Mouse (Mus musculus): ENCODE results near the gene Atxn10. TPM values are rescaled to one million over a fixed set of nuclear protein-coding genes. Genes with fewer than 3 reads are reported as not detected.

Gene Atxn10
- polyA plus RNA-seq, 1 experiment from 2014 or later, result 529 TPM

GRCm38 (mm10) chr15:85494163-85494621 lies 158.1 kb downstream of the Atxn10 start:
- H3K27ac ChIP-seq, result peak overlapping the region; percentile 60
- no peak overlapping the region for H3K9ac ChIP-seq
- no peaks in the 10 kb centered on the region for H3K27me3 ChIP-seq (replicated peaks)
- peak; percentile 57 for ATAC-seq (replicated peaks)
- H3K36me3 ChIP-seq (replicated peaks), result no peaks in the 10 kb centered on the region
- no peak overlapping the region for H3K4me3 ChIP-seq
- H3K4me1 ChIP-seq, result peaks cover 32% of the 10 kb centered on the region
- H3K4me2 ChIP-seq, result 0 out of 2 replicates have a peak overlapping the region, but pooled peaks have one; percentile 9
- WGBS, result 7% methylated on average over 11 of the region's 11 CpGs
- no peaks in the 10 kb centered on the region for H3K9me3 ChIP-seq

- no peaks in the 10 kb centered on the region for H3K9me3 ChIP-seq
- H3K9ac ChIP-seq, result no peak overlapping the region
- no peak overlapping the region for H3K4me2 ChIP-seq
- no peaks in the 10 kb centered on the region for H3K27me3 ChIP-seq (replicated peaks)
- 66% methylated on average over 4 of the region's 4 CpGs for WGBS
- H3K27ac ChIP-seq, result peak overlapping the region; percentile 34
- no peak overlapping the region for H3K4me3 ChIP-seq
- H3K4me1 ChIP-seq, result peaks cover 26% of the 10 kb centered on the region
- no peak for ATAC-seq (replicated peaks)
- no peaks in the 10 kb centered on the region for H3K36me3 ChIP-seq (replicated peaks)
These were observed 161.5 kb downstream of the Atxn10 start for GRCm38 (mm10) chr15:85497548-85497947.

- H3K4me3 ChIP-seq, result no peak overlapping the region
- peaks cover 26% of the 10 kb centered on the region for H3K4me1 ChIP-seq
- WGBS, result 6% methylated on average over 10 of the region's 10 CpGs
- H3K4me2 ChIP-seq, result no peak overlapping the region
- H3K9ac ChIP-seq, result no peak overlapping the region
- H3K27me3 ChIP-seq (replicated peaks), result no peaks in the 10 kb centered on the region
- H3K9me3 ChIP-seq, result no peaks in the 10 kb centered on the region
- no peaks in the 10 kb centered on the region for H3K36me3 ChIP-seq (replicated peaks)
- ATAC-seq (replicated peaks), result peak; percentile 34; the same call in 1 of the 2 replicates
- H3K27ac ChIP-seq, result peak overlapping the region; percentile 34; the same call in 1 of the 2 replicates
These were observed 162.0 kb downstream of the Atxn10 start for GRCm38 (mm10) chr15:85497981-85498475.

GRCm38 (mm10) chr15:85500267-85500666 lies 164.2 kb downstream of the Atxn10 start:
- Histone ChIP-seq H3K4me2 (no peak overlapping the region), H3K9ac (no peak overlapping the region), H3K4me1 (peaks cover 10% of the 10 kb centered on the region; the same call in 1 of the 2 replicates), H3K27ac (no peak overlapping the region), H3K4me3 (no peak overlapping the region), H3K9me3 (no peaks in the 10 kb centered on the region), H3K27me3 (replicated peaks) (no peaks in the 10 kb centered on the region), H3K36me3 (replicated peaks) (no peaks in the 10 kb centered on the region)
- no peak for ATAC-seq (replicated peaks)
- WGBS, result 90% methylated on average over 10 of the region's 10 CpGs

- Histone ChIP-seq H3K27ac (no peak within 1 kb of the TSS), H3K36me3 (replicated peaks) (no peaks in the 10 kb centered on the region), H3K27me3 (replicated peaks) (no peaks in the 10 kb centered on the region), H3K4me2 (no peak within 1 kb of the TSS), H3K4me3 (no peak within 1 kb of the TSS), H3K4me1 (peaks cover 13% of the 10 kb centered on the region), H3K9ac (no peak within 1 kb of the TSS), H3K9me3 (no peaks in the 10 kb centered on the region)
- WGBS, result 84% methylated on average over 8 of the region's 8 CpGs
- no peak for ATAC-seq (replicated peaks)
These were observed 167.1 kb downstream of the Atxn10 start, which contains the start of gene 7530416G11Rik for GRCm38 (mm10) chr15:85503127-85503526. Gene 7530416G11Rik (minus strand): TSS chr15:85503227.

- Histone ChIP-seq H3K4me1 (peaks cover 11% of the 10 kb centered on the region), H3K9ac (no peak overlapping the region), H3K27ac (0 out of 2 replicates have a peak overlapping the region, but pooled peaks have one; percentile 8), H3K4me3 (no peak overlapping the region), H3K27me3 (replicated peaks) (no peaks in the 10 kb centered on the region), H3K9me3 (no peaks in the 10 kb centered on the region), H3K36me3 (replicated peaks) (no peaks in the 10 kb centered on the region), H3K4me2 (no peak overlapping the region)
- ATAC-seq (replicated peaks), result peak; percentile 51; the same call in 1 of the 2 replicates
- WGBS, result 50% methylated on average over 14 of the region's 14 CpGs
These were observed 169.3 kb downstream of the Atxn10 start for GRCm38 (mm10) chr15:85505118-85505925.

- no peak for ATAC-seq (replicated peaks)
- Histone ChIP-seq H3K27ac (no peak overlapping the region), H3K4me3 (no peak overlapping the region), H3K27me3 (replicated peaks) (no peaks in the 10 kb centered on the region), H3K9me3 (no peaks in the 10 kb centered on the region), H3K4me2 (no peak overlapping the region), H3K36me3 (replicated peaks) (no peaks in the 10 kb centered on the region), H3K4me1 (peaks cover 11% of the 10 kb centered on the region), H3K9ac (no peak overlapping the region)
- WGBS, result 71% methylated on average over 1 of the region's 1 CpGs
These were observed 170.6 kb downstream of the Atxn10 start for GRCm38 (mm10) chr15:85506680-85507079.

GRCm38 (mm10) chr15:85507370-85508014 lies 171.4 kb downstream of the Atxn10 start:
- Histone ChIP-seq H3K4me3 (no peak overlapping the region), H3K36me3 (replicated peaks) (no peaks in the 10 kb centered on the region), H3K4me1 (peaks cover 11% of the 10 kb centered on the region), H3K4me2 (no peak overlapping the region), H3K9ac (no peak overlapping the region), H3K27ac (peak overlapping the region; percentile 57), H3K9me3 (no peaks in the 10 kb centered on the region), H3K27me3 (replicated peaks) (no peaks in the 10 kb centered on the region)
- no peak; the same call in 1 of the 2 replicates for ATAC-seq (replicated peaks)
- whole genome bisulfite sequencing, result 13% methylated on average over 32 of the region's 32 CpGs

Other genes with a start within 250 kb of the Atxn10 start
- 0.14 TPM in 2 replicates for gene Smc1b, start 204.3 kb upstream of the Atxn10 start, polyA plus RNA-seq (2015; fragmentation: Nextera tagmentation; extraction: Ambion mirVana)
- 1.0 and 1.3 TPM in 2 replicates for gene Ribc2, start 204.2 kb upstream of the Atxn10 start, polyA plus RNA-seq (2015; fragmentation: Nextera tagmentation; extraction: Ambion mirVana)
- gene Fbln1, start 130.3 kb upstream of the Atxn10 start, polyA plus RNA-seq (2015; fragmentation: Nextera tagmentation; extraction: Ambion mirVana), result 47.4 and 54.9 TPM in 2 replicates
- gene 7530416G11Rik, start 167.0 kb downstream of the Atxn10 start, polyA plus RNA-seq (2015; fragmentation: Nextera tagmentation; extraction: Ambion mirVana), result not detected in 2 replicates
- gene Wnt7b, start 246.2 kb downstream of the Atxn10 start, polyA plus RNA-seq (2015; fragmentation: Nextera tagmentation; extraction: Ambion mirVana), result 33.2 and 35.0 TPM in 2 replicates